Mouse (Mus musculus): ENCODE measurements around the gene Gm11559. TPM values are rescaled to one million over a fixed set of nuclear protein-coding genes. Genes with fewer than 3 reads are reported as not detected.

The Gm11559 gene
- not detected for polyA plus RNA-seq (2015; fragmentation: Illumina TruSeq; extraction: RNeasy Lipid Tissue Mini Kit (QIAGEN cat#74804); ENCODE audit: insufficient read depth, low replicate concordance)

DNA sequence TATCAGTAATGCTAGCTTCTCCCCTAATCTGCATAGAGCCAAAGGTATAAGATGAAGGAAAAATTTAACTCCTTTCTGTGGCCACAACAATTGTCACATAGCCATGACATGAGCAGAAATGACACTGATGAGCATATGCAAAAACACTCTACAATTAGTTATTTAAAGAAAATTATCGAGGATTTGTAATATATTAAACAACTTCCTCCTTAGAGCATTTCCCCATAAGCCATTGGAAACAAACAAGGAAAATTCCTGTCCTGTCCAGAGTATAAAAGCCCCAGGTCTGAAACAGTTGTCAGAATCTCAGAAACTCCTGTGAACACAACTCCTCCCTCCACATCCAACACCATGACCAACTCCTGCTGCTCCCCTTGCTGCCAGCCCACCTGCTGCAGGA lies at the start of gene Gm11559:
Gene Gm11559, plus strand, starts transcription at position 301 of the 400 bp plus-strand sequence.

GRCm38 (mm10) chr11:99815566-99815965 lies 48.7 kb upstream of the Gm11559 start, which contains the start of gene Gm11564:
Gene Gm11564, minus strand, starts transcription at chr11:99815666.

DNA sequence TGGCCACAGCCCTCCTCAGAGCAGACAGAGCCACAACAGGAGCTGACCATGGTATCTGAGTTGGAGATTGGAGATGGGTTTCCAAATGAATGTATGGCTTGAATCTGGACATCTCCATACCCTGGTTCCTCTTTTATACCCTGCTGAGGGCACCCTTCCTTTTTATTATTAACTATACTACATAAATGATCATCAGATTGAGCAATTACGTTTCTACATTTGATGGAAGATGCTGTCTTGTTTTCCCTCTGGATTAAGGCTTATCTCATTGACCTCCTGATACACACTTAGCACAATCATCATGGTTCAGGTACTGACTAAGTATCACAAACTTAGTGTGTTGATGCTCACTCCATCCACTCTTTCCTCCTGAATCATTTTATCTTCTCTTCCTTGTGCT lies 26.3 kb upstream of the Gm11559 start, which contains the start of gene 2300003K06Rik:
Gene 2300003K06Rik, minus strand, starts transcription at position 101 of the 400 bp plus-strand sequence.

GRCm38 (mm10) chr11:99851508-99851907 lies 12.8 kb upstream of the Gm11559 start, which contains the start of gene Krtap4-16:
Gene Krtap4-16, minus strand, starts transcription at chr11:99851608.

DNA sequence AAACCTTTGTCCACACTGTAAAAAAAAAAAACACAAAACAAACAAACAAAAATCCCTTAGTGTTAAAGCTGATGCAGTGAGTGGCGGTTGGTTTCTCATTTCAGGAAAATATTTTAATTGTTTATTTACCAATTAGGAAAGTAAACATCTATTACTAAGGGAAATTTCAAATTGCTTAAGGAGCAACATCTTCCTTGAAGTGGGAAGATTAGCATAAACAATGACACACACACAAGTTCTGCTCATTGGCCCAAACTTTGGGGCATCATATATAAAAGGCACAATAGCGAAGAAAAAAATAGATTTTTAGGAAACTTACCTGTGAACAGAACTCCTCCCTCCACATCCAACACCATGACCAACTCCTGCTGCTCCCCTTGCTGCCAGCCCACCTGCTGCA lies 6.7 kb upstream of the Gm11559 start, which contains the start of gene Gm11568:
Gene Gm11568, plus strand, starts transcription at position 301 of the 400 bp plus-strand sequence.

DNA sequence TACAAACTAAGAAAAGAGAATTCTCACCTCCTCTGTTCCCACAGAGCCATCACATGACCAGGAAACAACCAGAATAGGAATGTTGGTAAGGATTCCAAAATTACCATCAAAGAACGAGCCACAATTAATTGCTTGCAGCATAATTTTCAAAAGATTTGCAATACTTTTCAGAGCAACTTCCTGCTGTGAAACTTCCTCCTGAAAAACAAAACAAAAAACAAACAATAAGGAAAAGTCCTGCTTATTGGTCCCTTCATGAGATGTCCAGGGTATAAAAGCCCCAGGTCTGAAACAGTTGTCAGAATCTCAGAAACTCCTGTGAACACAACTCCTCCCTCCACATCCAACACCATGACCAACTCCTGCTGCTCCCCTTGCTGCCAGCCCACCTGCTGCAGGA lies 8.8 kb downstream of the Gm11559 start, which contains the start of gene Krtap9-1:
Gene Krtap9-1, plus strand, starts transcription at position 301 of the 400 bp plus-strand sequence.

DNA sequence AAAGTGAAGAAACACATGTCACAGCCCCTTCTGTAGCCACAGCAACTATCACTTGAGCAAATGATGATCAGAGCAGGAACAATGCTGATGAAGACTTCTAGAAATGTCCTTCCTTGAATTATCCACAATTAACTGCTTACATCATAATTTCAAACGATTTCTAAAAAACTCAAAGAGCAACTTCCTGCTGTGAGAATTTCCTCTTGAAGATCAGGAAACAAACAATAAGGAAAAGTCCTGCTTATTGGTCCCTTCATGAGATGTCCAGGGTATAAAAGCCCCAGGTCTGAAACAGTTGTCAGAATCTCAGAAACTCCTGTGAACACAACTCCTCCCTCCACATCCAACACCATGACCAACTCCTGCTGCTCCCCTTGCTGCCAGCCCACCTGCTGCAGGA lies 14.6 kb downstream of the Gm11559 start, which contains the start of gene Gm11567:
Gene Gm11567, plus strand, starts transcription at position 301 of the 400 bp plus-strand sequence.

GRCm38 (mm10) chr11:99907620-99908019 lies 43.3 kb downstream of the Gm11559 start, which contains the start of gene Krtap31-1:
Gene Krtap31-1, plus strand, starts transcription at chr11:99907920.

DNA sequence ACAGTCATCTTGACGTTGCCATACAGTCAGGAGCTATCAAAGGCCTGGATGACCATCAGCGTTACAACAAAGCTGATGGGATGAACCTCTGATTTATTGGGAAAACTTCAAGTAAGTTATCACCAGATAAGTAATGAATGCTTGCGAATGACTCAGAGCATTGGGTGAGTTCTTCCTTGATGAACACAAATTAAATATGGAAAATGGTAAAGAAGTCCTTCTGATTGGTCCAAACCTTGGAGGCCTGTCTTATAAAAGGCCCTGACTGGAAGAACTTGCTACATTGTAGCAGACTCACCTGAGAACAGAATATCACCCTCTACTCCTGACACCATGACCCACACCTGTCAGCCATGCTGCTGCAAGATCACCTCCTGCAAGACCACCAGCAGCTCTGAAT lies 50.2 kb downstream of the Gm11559 start, which contains the start of gene Gm11565:
Gene Gm11565, plus strand, starts transcription at position 301 of the 400 bp plus-strand sequence.

Other genes with a start within 250 kb of the Gm11559 start
- not detected for gene Krtap2-4, start 249.6 kb upstream of the Gm11559 start, polyA plus RNA-seq (2015; fragmentation: Illumina TruSeq; extraction: RNeasy Lipid Tissue Mini Kit (QIAGEN cat#74804); ENCODE audit: insufficient read depth, low replicate concordance)
- not detected for gene Gm11562, start 244.0 kb upstream of the Gm11559 start, polyA plus RNA-seq (2015; fragmentation: Illumina TruSeq; extraction: RNeasy Lipid Tissue Mini Kit (QIAGEN cat#74804); ENCODE audit: insufficient read depth, low replicate concordance)
- not detected for gene Krtap4-1, start 236.2 kb upstream of the Gm11559 start, polyA plus RNA-seq (2015; fragmentation: Illumina TruSeq; extraction: RNeasy Lipid Tissue Mini Kit (QIAGEN cat#74804); ENCODE audit: insufficient read depth, low replicate concordance)
- not detected for gene Krtap4-2, start 229.4 kb upstream of the Gm11559 start, polyA plus RNA-seq (2015; fragmentation: Illumina TruSeq; extraction: RNeasy Lipid Tissue Mini Kit (QIAGEN cat#74804); ENCODE audit: insufficient read depth, low replicate concordance)
- gene Krtap4-7, start 220.4 kb upstream of the Gm11559 start, polyA plus RNA-seq (2015; fragmentation: Illumina TruSeq; extraction: RNeasy Lipid Tissue Mini Kit (QIAGEN cat#74804); ENCODE audit: insufficient read depth, low replicate concordance) = not detected
- not detected for gene Gm11555, start 214.2 kb upstream of the Gm11559 start, polyA plus RNA-seq (2015; fragmentation: Illumina TruSeq; extraction: RNeasy Lipid Tissue Mini Kit (QIAGEN cat#74804); ENCODE audit: insufficient read depth, low replicate concordance)
- not detected for gene Gm11563, start 205.5 kb upstream of the Gm11559 start, polyA plus RNA-seq (2015; fragmentation: Illumina TruSeq; extraction: RNeasy Lipid Tissue Mini Kit (QIAGEN cat#74804); ENCODE audit: insufficient read depth, low replicate concordance)
- gene Krtap4-6, start 198.5 kb upstream of the Gm11559 start, polyA plus RNA-seq (2015; fragmentation: Illumina TruSeq; extraction: RNeasy Lipid Tissue Mini Kit (QIAGEN cat#74804); ENCODE audit: insufficient read depth, low replicate concordance) = not detected
- gene Gm14190, start 173.7 kb upstream of the Gm11559 start, polyA plus RNA-seq (2015; fragmentation: Illumina TruSeq; extraction: RNeasy Lipid Tissue Mini Kit (QIAGEN cat#74804); ENCODE audit: insufficient read depth, low replicate concordance) = not detected
- not detected for gene Gm14180, start 130.2 kb upstream of the Gm11559 start, polyA plus RNA-seq (2015; fragmentation: Illumina TruSeq; extraction: RNeasy Lipid Tissue Mini Kit (QIAGEN cat#74804); ENCODE audit: insufficient read depth, low replicate concordance)
- not detected for gene Gm11595, start 91.6 kb upstream of the Gm11559 start, polyA plus RNA-seq (2015; fragmentation: Illumina TruSeq; extraction: RNeasy Lipid Tissue Mini Kit (QIAGEN cat#74804); ENCODE audit: insufficient read depth, low replicate concordance)
- gene Krtap4-8, start 83.8 kb upstream of the Gm11559 start, polyA plus RNA-seq (2015; fragmentation: Illumina TruSeq; extraction: RNeasy Lipid Tissue Mini Kit (QIAGEN cat#74804); ENCODE audit: insufficient read depth, low replicate concordance) = not detected
- gene Krtap4-9, start 79.3 kb upstream of the Gm11559 start, polyA plus RNA-seq (2015; fragmentation: Illumina TruSeq; extraction: RNeasy Lipid Tissue Mini Kit (QIAGEN cat#74804); ENCODE audit: insufficient read depth, low replicate concordance) = not detected
- not detected for gene Gm11596, start 71.0 kb upstream of the Gm11559 start, polyA plus RNA-seq (2015; fragmentation: Illumina TruSeq; extraction: RNeasy Lipid Tissue Mini Kit (QIAGEN cat#74804); ENCODE audit: insufficient read depth, low replicate concordance)
- not detected for gene Gm11569, start 65.5 kb upstream of the Gm11559 start, polyA plus RNA-seq (2015; fragmentation: Illumina TruSeq; extraction: RNeasy Lipid Tissue Mini Kit (QIAGEN cat#74804); ENCODE audit: insufficient read depth, low replicate concordance)
- gene Gm11554, start 60.0 kb upstream of the Gm11559 start, polyA plus RNA-seq (2015; fragmentation: Illumina TruSeq; extraction: RNeasy Lipid Tissue Mini Kit (QIAGEN cat#74804); ENCODE audit: insufficient read depth, low replicate concordance) = not detected
- not detected for gene Krtap4-13, start 54.6 kb upstream of the Gm11559 start, polyA plus RNA-seq (2015; fragmentation: Illumina TruSeq; extraction: RNeasy Lipid Tissue Mini Kit (QIAGEN cat#74804); ENCODE audit: insufficient read depth, low replicate concordance)
- not detected for gene Gm11564, start 48.8 kb upstream of the Gm11559 start, polyA plus RNA-seq (2015; fragmentation: Illumina TruSeq; extraction: RNeasy Lipid Tissue Mini Kit (QIAGEN cat#74804); ENCODE audit: insufficient read depth, low replicate concordance)
- not detected for gene 2300003K06Rik, start 26.4 kb upstream of the Gm11559 start, polyA plus RNA-seq (2015; fragmentation: Illumina TruSeq; extraction: RNeasy Lipid Tissue Mini Kit (QIAGEN cat#74804); ENCODE audit: insufficient read depth, low replicate concordance)
- gene Krtap4-16, start 12.9 kb upstream of the Gm11559 start, polyA plus RNA-seq (2015; fragmentation: Illumina TruSeq; extraction: RNeasy Lipid Tissue Mini Kit (QIAGEN cat#74804); ENCODE audit: insufficient read depth, low replicate concordance) = not detected
- gene Gm11568, start 6.6 kb upstream of the Gm11559 start, polyA plus RNA-seq (2015; fragmentation: Illumina TruSeq; extraction: RNeasy Lipid Tissue Mini Kit (QIAGEN cat#74804); ENCODE audit: insufficient read depth, low replicate concordance) = not detected
- gene Krtap9-1, start 8.9 kb downstream of the Gm11559 start, polyA plus RNA-seq (2015; fragmentation: Illumina TruSeq; extraction: RNeasy Lipid Tissue Mini Kit (QIAGEN cat#74804); ENCODE audit: insufficient read depth, low replicate concordance) = not detected
- not detected for gene Gm11567, start 14.7 kb downstream of the Gm11559 start, polyA plus RNA-seq (2015; fragmentation: Illumina TruSeq; extraction: RNeasy Lipid Tissue Mini Kit (QIAGEN cat#74804); ENCODE audit: insufficient read depth, low replicate concordance)
- gene Krtap31-1, start 43.4 kb downstream of the Gm11559 start, polyA plus RNA-seq (2015; fragmentation: Illumina TruSeq; extraction: RNeasy Lipid Tissue Mini Kit (QIAGEN cat#74804); ENCODE audit: insufficient read depth, low replicate concordance) = not detected
- gene Gm11565, start 50.3 kb downstream of the Gm11559 start, polyA plus RNA-seq (2015; fragmentation: Illumina TruSeq; extraction: RNeasy Lipid Tissue Mini Kit (QIAGEN cat#74804); ENCODE audit: insufficient read depth, low replicate concordance) = not detected
- gene Krtap31-2, start 71.8 kb downstream of the Gm11559 start, polyA plus RNA-seq (2015; fragmentation: Illumina TruSeq; extraction: RNeasy Lipid Tissue Mini Kit (QIAGEN cat#74804); ENCODE audit: insufficient read depth, low replicate concordance) = not detected
- not detected for gene Krtap9-5, start 84.0 kb downstream of the Gm11559 start, polyA plus RNA-seq (2015; fragmentation: Illumina TruSeq; extraction: RNeasy Lipid Tissue Mini Kit (QIAGEN cat#74804); ENCODE audit: insufficient read depth, low replicate concordance)
- gene Krtap29-1, start 114.6 kb downstream of the Gm11559 start, polyA plus RNA-seq (2015; fragmentation: Illumina TruSeq; extraction: RNeasy Lipid Tissue Mini Kit (QIAGEN cat#74804); ENCODE audit: insufficient read depth, low replicate concordance) = not detected
- not detected for gene Krtap16-1, start 122.1 kb downstream of the Gm11559 start, polyA plus RNA-seq (2015; fragmentation: Illumina TruSeq; extraction: RNeasy Lipid Tissue Mini Kit (QIAGEN cat#74804); ENCODE audit: insufficient read depth, low replicate concordance)
- not detected for gene Krtap17-1, start 129.5 kb downstream of the Gm11559 start, polyA plus RNA-seq (2015; fragmentation: Illumina TruSeq; extraction: RNeasy Lipid Tissue Mini Kit (QIAGEN cat#74804); ENCODE audit: insufficient read depth, low replicate concordance)
- gene Krt33a, start 151.7 kb downstream of the Gm11559 start, polyA plus RNA-seq (2015; fragmentation: Illumina TruSeq; extraction: RNeasy Lipid Tissue Mini Kit (QIAGEN cat#74804); ENCODE audit: insufficient read depth, low replicate concordance) = not detected
- not detected for gene Krt33b, start 165.4 kb downstream of the Gm11559 start, polyA plus RNA-seq (2015; fragmentation: Illumina TruSeq; extraction: RNeasy Lipid Tissue Mini Kit (QIAGEN cat#74804); ENCODE audit: insufficient read depth, low replicate concordance)
- gene Krt34, start 177.1 kb downstream of the Gm11559 start, polyA plus RNA-seq (2015; fragmentation: Illumina TruSeq; extraction: RNeasy Lipid Tissue Mini Kit (QIAGEN cat#74804); ENCODE audit: insufficient read depth, low replicate concordance) = not detected
- gene Krt31, start 186.1 kb downstream of the Gm11559 start, polyA plus RNA-seq (2015; fragmentation: Illumina TruSeq; extraction: RNeasy Lipid Tissue Mini Kit (QIAGEN cat#74804); ENCODE audit: insufficient read depth, low replicate concordance) = not detected
- gene Krt32, start 223.8 kb downstream of the Gm11559 start, polyA plus RNA-seq (2015; fragmentation: Illumina TruSeq; extraction: RNeasy Lipid Tissue Mini Kit (QIAGEN cat#74804); ENCODE audit: insufficient read depth, low replicate concordance) = not detected
- gene Krt35, start 231.8 kb downstream of the Gm11559 start, polyA plus RNA-seq (2015; fragmentation: Illumina TruSeq; extraction: RNeasy Lipid Tissue Mini Kit (QIAGEN cat#74804); ENCODE audit: insufficient read depth, low replicate concordance) = not detected
- not detected for gene Krt36, start 241.2 kb downstream of the Gm11559 start, polyA plus RNA-seq (2015; fragmentation: Illumina TruSeq; extraction: RNeasy Lipid Tissue Mini Kit (QIAGEN cat#74804); ENCODE audit: insufficient read depth, low replicate concordance)